Mouse (Mus musculus) thymus, adult 2 months (tissue): Measurements from ENCODE around the gene Cntnap2. TPM values are rescaled to one million over a fixed set of nuclear protein-coding genes. Genes with fewer than 3 reads are reported as not detected.
"Not testable (repeated sequence)": the region's sequence is repeated elsewhere in the genome, so short reads cannot be mapped to it uniquely, and the experiment has no call there.

Experiments used
- DNase-seq: peaks from one replicate; pipeline ENCODE4 v3.0.0; 2021
- H3K27ac ChIP-seq: fragments of 200-500 bp; 2 replicates; pipeline ENCODE4 v1.5.1; 2012; ENCODE audit warnings: low read length, control low read depth; ENCODE audit not compliant: control insufficient read depth, insufficient read depth
- H3K27me3 ChIP-seq: fragments of 200-500 bp; 2 replicates; pipeline ENCODE4 v1.6.1; 2012; ENCODE audit warnings: mild to moderate bottlenecking, low read length, moderate library complexity, mixed read lengths; ENCODE audit not compliant: control insufficient read depth, insufficient read depth
- H3K36me3 ChIP-seq: fragments of 200-500 bp; 2 replicates; pipeline ENCODE4 v1.6.1; 2012; ENCODE audit warnings: mild to moderate bottlenecking, low read length, moderate library complexity; ENCODE audit not compliant: control insufficient read depth, insufficient read depth
- H3K4me1 ChIP-seq: fragments of 200-500 bp; replicated peaks from 2 replicates; pipeline ENCODE4 v1.6.1; 2012; ENCODE audit warnings: low read length; ENCODE audit not compliant: control insufficient read depth, insufficient read depth
- H3K4me3 ChIP-seq: fragments of 200-500 bp; 2 replicates; pipeline ENCODE4 v1.5.1; 2012; ENCODE audit warnings: mild to moderate bottlenecking, low read length, control low read depth, moderate library complexity; ENCODE audit not compliant: control insufficient read depth, insufficient read depth
- CTCF ChIP-seq: fragments of 200-500 bp; IDR thresholded peaks from 2 replicates; pipeline ENCODE4 v1.5.1; 2012; ENCODE audit warnings: mild to moderate bottlenecking, control low read depth, low read length, moderate library complexity, borderline replicate concordance; ENCODE audit not compliant: control insufficient read depth, poor library complexity, insufficient read depth; ENCODE audit errors: extremely low read depth
- POLR2A ChIP-seq: fragments of 200-500 bp; IDR thresholded peaks from 2 replicates; pipeline ENCODE4 v1.6.1; 2012; ENCODE audit warnings: mild to moderate bottlenecking, low read length, control low read depth, moderate library complexity; ENCODE audit not compliant: control insufficient read depth, poor library complexity, insufficient read depth; ENCODE audit errors: extremely low read depth
- WGBS: fragments of 180-500 bp; shearing (Covaris S2); methylation state at CpG from one replicate; pipeline ENCODE4 v1.1.7; 2018; 5-methylcytosine and 5-hydroxymethylcytosine counted together
- polyA plus RNA-seq: library from polyadenylated mRNA; depleted of rRNA; stranded (reverse); fragments of >200 nt; gene quantifications from 2 replicates; pipeline ENCODE4 v1.2.3, GENCODE M21; 2012

Cntnap2 gene
- polyA plus RNA-seq, 1 experiment: 1.0 TPM

DNA sequence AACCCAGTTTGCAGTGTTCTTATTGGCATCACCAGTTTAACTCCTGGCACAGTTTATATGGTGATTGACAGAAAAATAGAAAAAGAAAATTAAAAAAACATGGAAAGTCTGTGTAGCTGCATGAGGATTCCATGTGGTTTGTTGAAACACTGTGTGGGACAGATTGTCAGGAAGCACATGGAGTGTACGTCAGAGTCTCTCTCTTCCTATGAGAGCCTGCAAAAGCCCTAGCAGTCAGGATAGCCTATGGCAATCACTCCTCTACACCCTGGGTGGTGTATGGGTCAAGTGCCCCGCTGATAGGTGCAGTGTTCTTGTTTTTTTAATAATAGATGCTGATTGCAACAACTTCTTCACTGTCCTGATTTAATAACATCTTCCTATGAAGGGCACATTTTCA is 2123.1 kb downstream of the Cntnap2 start:
- H3K27me3 ChIP-seq: no peaks in the 10 kb centered on the region
- 89% methylated on average over 2 of the region's 2 CpGs for WGBS
- no peak overlapping the region for H3K4me3 ChIP-seq
- H3K36me3 ChIP-seq: no peaks in the 10 kb centered on the region
- DNase-seq: no peak
- TF ChIP-seq POLR2A (no peak), CTCF (no peak)
- H3K4me1 ChIP-seq: no peaks in the 10 kb centered on the region
- H3K27ac ChIP-seq: no peak overlapping the region

DNA sequence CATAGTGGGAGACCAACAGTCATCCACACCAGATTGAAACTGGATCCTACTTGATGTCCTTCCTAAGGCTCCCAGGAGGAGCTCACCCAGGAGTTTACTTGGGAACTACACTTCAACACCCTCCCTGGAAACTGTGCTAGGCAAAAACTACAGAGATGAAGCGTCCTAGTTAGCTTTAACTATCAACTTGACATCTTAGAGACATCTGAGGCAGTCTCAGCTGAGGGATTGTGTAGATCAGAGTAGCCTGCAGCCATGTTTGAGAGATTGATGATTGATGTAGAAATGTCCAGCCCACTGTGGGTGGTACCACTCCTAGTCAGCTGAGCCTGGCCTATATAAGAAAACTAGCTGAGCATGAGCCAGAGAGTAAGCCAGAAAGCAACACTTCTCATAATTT is 2123.6 kb downstream of the Cntnap2 start:
- Histone ChIP-seq H3K36me3 (no peaks in the 10 kb centered on the region), H3K4me3 (no peak overlapping the region)

DNA sequence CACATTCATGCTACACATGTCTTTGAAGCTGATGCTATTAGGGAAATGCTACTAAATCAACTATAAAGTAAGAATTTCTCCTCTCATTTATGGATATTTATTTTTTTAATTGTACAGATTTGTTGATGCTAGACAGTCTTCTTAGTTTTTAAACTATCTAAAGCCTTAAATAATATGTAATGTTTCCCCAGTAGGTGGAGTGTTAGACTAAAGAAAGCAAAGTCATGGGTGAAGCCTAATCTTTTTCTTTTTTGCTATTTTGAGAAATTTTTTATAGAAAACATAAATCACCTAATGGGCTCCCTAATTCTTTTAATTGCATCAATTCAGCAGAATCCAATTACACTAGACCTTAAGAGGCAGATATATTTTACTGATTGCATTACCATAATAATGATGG is 2124.7 kb downstream of the Cntnap2 start:
- not testable (repeated sequence) for DNase-seq, H3K27me3 ChIP-seq, H3K36me3 ChIP-seq, H3K27ac ChIP-seq, H3K4me3 ChIP-seq, H3K4me1 ChIP-seq

More for the DNA sequence above, 2123.6 kb downstream of the Cntnap2 start:
- DNase-seq: no peak
- no peaks in the 10 kb centered on the region for H3K4me1 ChIP-seq
- no peaks in the 10 kb centered on the region for H3K27me3 ChIP-seq
- WGBS: 92% methylated on average over 1 of the region's 1 CpGs
- H3K27ac ChIP-seq: no peak overlapping the region
- TF ChIP-seq POLR2A (no peak), CTCF (no peak)

DNA sequence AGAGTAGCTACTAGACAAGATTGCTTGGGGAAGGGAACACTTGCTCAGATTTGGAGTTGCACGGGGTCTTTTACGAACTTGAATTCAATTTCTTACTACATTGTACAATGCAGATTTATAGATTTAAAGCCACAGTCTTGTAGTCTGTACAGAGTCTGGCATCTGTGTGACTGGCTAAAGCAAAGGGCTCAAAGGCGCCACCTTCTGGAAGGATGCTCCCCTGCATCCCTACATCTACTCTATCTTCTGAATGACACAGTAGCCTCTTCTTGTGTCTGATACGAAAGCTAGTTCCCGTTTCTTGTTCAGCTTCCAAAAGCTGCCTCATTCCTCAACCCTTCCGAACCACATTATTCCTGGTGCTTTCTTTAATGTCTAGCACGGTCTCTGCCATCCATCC is 2129.0 kb downstream of the Cntnap2 start:
- H3K4me3 ChIP-seq: no peak overlapping the region
- TF ChIP-seq POLR2A: no peak
- TF ChIP-seq CTCF: no peak
- H3K36me3 ChIP-seq: no peaks in the 10 kb centered on the region
- DNase-seq: peak; percentile 40
- no peaks in the 10 kb centered on the region for H3K27me3 ChIP-seq
- no peaks in the 10 kb centered on the region for H3K4me1 ChIP-seq
- H3K27ac ChIP-seq: no peak overlapping the region
- 38% methylated on average over 7 of the region's 7 CpGs for WGBS

DNA sequence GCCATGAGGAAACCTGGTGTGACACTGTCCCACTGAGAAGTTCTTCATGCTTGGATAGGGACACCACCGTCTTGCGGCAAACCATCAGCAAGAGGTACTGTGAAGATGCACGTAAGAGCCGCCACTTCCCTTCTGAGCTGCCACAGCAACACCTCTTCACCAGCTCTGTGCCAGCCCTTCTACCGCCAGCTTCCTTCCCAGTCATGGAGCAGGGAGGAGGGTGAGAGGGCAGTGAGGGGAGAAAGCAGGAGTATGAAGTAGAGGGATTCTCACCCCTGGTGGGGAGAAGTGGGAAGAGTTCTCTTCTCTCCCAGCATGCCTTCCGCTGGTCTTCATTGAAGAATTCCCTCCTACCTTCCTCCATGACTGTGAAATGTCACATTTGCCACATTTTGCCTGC is 2129.4 kb downstream of the Cntnap2 start:
- not testable (repeated sequence) for H3K27ac ChIP-seq, DNase-seq, H3K4me3 ChIP-seq, H3K27me3 ChIP-seq, H3K4me1 ChIP-seq, H3K36me3 ChIP-seq
- WGBS: 60% methylated on average over 6 of the region's 6 CpGs

DNA sequence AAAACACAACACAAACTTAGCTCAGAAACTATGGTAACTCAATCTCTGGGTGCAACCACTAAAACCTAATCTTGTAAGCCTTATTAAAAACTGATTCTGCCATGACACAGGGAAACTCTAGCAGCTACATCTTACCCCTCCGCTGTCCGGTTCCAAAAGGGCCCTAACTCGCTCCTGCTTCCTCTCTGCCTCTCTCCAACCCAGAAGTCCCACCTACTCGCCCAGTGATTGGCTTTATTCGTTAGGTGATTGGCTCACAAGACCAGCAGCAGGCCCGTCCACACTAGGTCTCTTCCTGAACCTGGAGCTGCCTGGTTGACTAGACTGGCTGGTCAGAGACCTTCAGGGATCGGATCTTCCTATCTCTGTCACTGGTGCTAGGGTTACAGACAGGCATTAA is 2131.1 kb downstream of the Cntnap2 start:
- WGBS: 92% methylated on average over 7 of the region's 7 CpGs

DNA sequence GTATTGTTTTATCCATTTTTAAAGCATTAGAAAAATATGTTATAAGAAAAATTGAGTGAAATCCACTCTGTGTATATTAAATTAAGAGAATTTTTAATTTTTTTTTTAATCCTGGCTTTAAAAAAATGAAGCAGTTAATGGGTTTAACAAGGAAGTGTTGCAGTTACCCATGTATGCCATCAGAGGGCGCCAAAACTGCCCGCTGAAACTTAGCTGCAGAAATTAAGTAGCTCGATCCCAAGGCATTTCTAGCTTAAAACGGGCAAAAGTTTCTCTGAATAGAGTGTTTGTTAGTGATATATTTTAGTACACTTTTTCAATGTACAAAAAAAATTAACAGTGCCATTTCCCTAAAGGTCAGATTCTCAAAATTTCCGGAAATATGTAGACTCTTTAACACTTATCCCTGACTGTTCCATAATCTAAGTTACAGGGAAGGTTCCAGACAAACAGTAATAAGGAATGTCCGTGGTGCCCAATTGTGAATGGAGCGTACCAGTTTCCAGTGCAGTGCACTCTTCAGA is 2132.2 kb downstream of the Cntnap2 start:
- Histone ChIP-seq H3K27me3 (no peaks in the 10 kb centered on the region), H3K36me3 (no peaks in the 10 kb centered on the region), H3K4me3 (no peak overlapping the region), H3K4me1 (no peaks in the 10 kb centered on the region), H3K27ac (no peak overlapping the region)
- 26% methylated on average over 7 of the region's 7 CpGs for WGBS
- TF ChIP-seq CTCF: no peak
- TF ChIP-seq POLR2A: no peak
- peak; percentile 40 for DNase-seq

More for the DNA sequence above, 2131.1 kb downstream of the Cntnap2 start:
- no peak for DNase-seq
- Histone ChIP-seq H3K4me3 (no peak overlapping the region), H3K4me1 (no peaks in the 10 kb centered on the region), H3K36me3 (no peaks in the 10 kb centered on the region), H3K27ac (no peak overlapping the region), H3K27me3 (no peaks in the 10 kb centered on the region)
- TF ChIP-seq POLR2A: no peak
- no peak for TF ChIP-seq CTCF
